Comparison of ENCODE assay signal across 9 mouse cellular contexts in genomic region chr10:79712499-79713126, GRCm38 (mm10). TPM values are rescaled to one million over a fixed set of nuclear protein-coding genes. Genes with fewer than 3 reads are reported as not detected.
DNase-seq lines count a peak whose midpoint lies in the region; ATAC-seq and TF ChIP-seq lines count a peak whose summit lies in the region.
"Had no signal": no experiment of that assay in that cellular context is flagged by ENCODE, and none has a peak within 500 bp of the region (broad histone marks: within the 10 kb centered on the region; RNA-seq: fewer than 3 reads in every experiment).

No protein-coding gene starts in this region.

- intact Hi-C loops in heart, postnatal 14 days (cut with DNase I) = no loop called here

- H3K27me3 ChIP-seq in G1E (ENCODE audit: insufficient read depth, low read length) = peaks cover 26% of the 10 kb centered on the region

- peak; percentile 69 for TF ChIP-seq CTCF in G1E (IDR thresholded peaks at IDR 0.05; ENCODE audit: low read depth, low read length)

- H3K36me3 ChIP-seq in G1E (replicated peaks) = peaks cover 57% of the 10 kb centered on the region

- peaks cover 71% of the 10 kb centered on the region for H3K4me1 ChIP-seq in G1E (ENCODE audit: insufficient read depth, low read depth, low read length)

- no peak overlapping the region for H3K4me3 ChIP-seq in G1E (ENCODE audit: low read depth, low read length)
- H3K4me3 ChIP-seq: midbrain, embryonic 12.5 days had no signal

- ATAC-seq in G1E (ENCODE audit: extremely low read depth, insufficient number of reproducible peaks, low FRiP score, poor library complexity, severe bottlenecking) = peak; percentile 58
- peak; percentile 85 for ATAC-seq in erythroblast, adult 5-6 weeks (replicated peaks; ENCODE audit: low FRiP score, poor library complexity, severe bottlenecking)
- no peak for ATAC-seq in monocyte, adult 5-6 weeks (replicated peaks; ENCODE audit: insufficient number of reproducible peaks, low FRiP score, low TSS enrichment, poor library complexity, severe bottlenecking)

- no peaks in the 10 kb centered on the region for H3K9me3 ChIP-seq in G1E (replicated peaks)
- H3K9me3 ChIP-seq: midbrain, embryonic 12.5 days had no signal

- DNase-seq in G1E (ENCODE audit: low spot score) = peak; percentile 93
- DNase-seq in adrenal gland, postnatal 4 days (ENCODE audit: low spot score in 2 of 2) = peak; percentile 73 to 80
- DNase-seq in heart, postnatal 14 days = peak; percentile 78 to 91
- peak; percentile 72 for DNase-seq in layer of hippocampus, adult 9-10 months (ENCODE audit: low spot score)
- peak; percentile 88 for DNase-seq in lung, postnatal 10 days
- peak; percentile 90 for DNase-seq in right cerebral cortex, postnatal 4 days

RNA-seq across cellular contexts. Expression of gene Hcn2, which starts 3.8 kb away (rescaled TPM):
- total RNA-seq in G1E (2014; fragmentation: Nextera tagmentation) = 0.29 TPM in 1 of 2 replicates, not detected in the other
- 0.11 and 0.17 TPM in 2 replicates for total RNA-seq in G1E (2017)
- 0.27 and 0.47 TPM in 2 replicates for polyA plus RNA-seq in G1E (2012)
- 1 to 10 TPM; 8.9 to 9.3 TPM for total RNA-seq in adrenal gland, postnatal 4 days (2021)
- total RNA-seq in erythroblast, adult 5-6 weeks (2015; ENCODE audit: low replicate concordance) = not detected in 2 replicates
- total RNA-seq in erythroblast, adult 5-6 weeks (2017; ENCODE audit: low replicate concordance) = not detected in 2 replicates
- total RNA-seq in heart, postnatal 14 days (2021) = 10 to 100 TPM; 35.7 to 38.7 TPM
- not detected in 3 replicates for total RNA-seq in monocyte, adult 5-6 weeks (2017)

RNA-seq across cellular contexts. Expression of gene Bsg, which starts 8.3 kb away (rescaled TPM):
- total RNA-seq in G1E (2014; fragmentation: Nextera tagmentation) = 742 and 832 TPM in 2 replicates
- 308 and 330 TPM in 2 replicates for total RNA-seq in G1E (2017)
- polyA plus RNA-seq in G1E (2012) = 872 and 1,137 TPM in 2 replicates
- 100 to 1,000 TPM; 504 to 513 TPM for total RNA-seq in adrenal gland, postnatal 4 days (2021)
- 913 and 945 TPM in 2 replicates for total RNA-seq in erythroblast, adult 5-6 weeks (2015; ENCODE audit: low replicate concordance)
- 805 and 888 TPM in 2 replicates for total RNA-seq in erythroblast, adult 5-6 weeks (2017; ENCODE audit: low replicate concordance)
- 1,000 to 10,000 TPM; 1,285 to 1,330 TPM for total RNA-seq in heart, postnatal 14 days (2021)
- 158 to 185 TPM (median 179 TPM) in 3 replicates for total RNA-seq in monocyte, adult 5-6 weeks (2017)

RNA-seq across cellular contexts. Expression of gene Gzmm, which starts 23.8 kb away (rescaled TPM):
- total RNA-seq in G1E (2014; fragmentation: Nextera tagmentation) = not detected in 2 replicates
- total RNA-seq in G1E (2017) = 0.33 and 0.46 TPM in 2 replicates
- polyA plus RNA-seq in G1E (2012) = 0.19 and 0.28 TPM in 2 replicates
- total RNA-seq in adrenal gland, postnatal 4 days (2021) = 1 to 10 TPM; 1.8 to 2.4 TPM
- not detected in 2 replicates for total RNA-seq in erythroblast, adult 5-6 weeks (2015; ENCODE audit: low replicate concordance)
- total RNA-seq in erythroblast, adult 5-6 weeks (2017; ENCODE audit: low replicate concordance) = 1.7 TPM in 1 of 2 replicates, not detected in the other
- total RNA-seq in heart, postnatal 14 days (2021) = 1 to 10 TPM; 4.5 to 5.4 TPM
- total RNA-seq in monocyte, adult 5-6 weeks (2017) = 0.29 to 17.0 TPM (median 3.0 TPM) in 3 replicates

RNA-seq across cellular contexts. Expression of gene Cdc34, which starts 30.6 kb away (rescaled TPM):
- total RNA-seq in G1E (2014; fragmentation: Nextera tagmentation) = 81.7 and 86.7 TPM in 2 replicates
- total RNA-seq in G1E (2017) = 132 and 136 TPM in 2 replicates
- 492 and 603 TPM in 2 replicates for polyA plus RNA-seq in G1E (2012)
- 10 to 100 TPM; 72.6 to 78.1 TPM for total RNA-seq in adrenal gland, postnatal 4 days (2021)
- 20.5 and 25.9 TPM in 2 replicates for total RNA-seq in erythroblast, adult 5-6 weeks (2015; ENCODE audit: low replicate concordance)
- total RNA-seq in erythroblast, adult 5-6 weeks (2017; ENCODE audit: low replicate concordance) = 36.7 and 46.1 TPM in 2 replicates
- total RNA-seq in heart, postnatal 14 days (2021) = 100 to 1,000 TPM; 158 to 159 TPM
- total RNA-seq in monocyte, adult 5-6 weeks (2017) = 76.0 to 109 TPM (median 89.7 TPM) in 3 replicates

RNA-seq across cellular contexts. Expression of gene Polrmt, which starts 33.8 kb away (rescaled TPM):
- total RNA-seq in G1E (2014; fragmentation: Nextera tagmentation) (44.5 and 50.5 TPM in 2 replicates), G1E (2017) (16.7 and 17.1 TPM in 2 replicates)
- 45.3 and 45.5 TPM in 2 replicates for polyA plus RNA-seq in G1E (2012)
- total RNA-seq in adrenal gland, postnatal 4 days (2021) = 10 to 100 TPM; 61.2 to 68.6 TPM
- 3.6 and 4.8 TPM in 2 replicates for total RNA-seq in erythroblast, adult 5-6 weeks (2015; ENCODE audit: low replicate concordance)
- total RNA-seq in erythroblast, adult 5-6 weeks (2017; ENCODE audit: low replicate concordance) = 1.1 and 5.0 TPM in 2 replicates
- 10 to 100 TPM; 45.3 to 46.8 TPM for total RNA-seq in heart, postnatal 14 days (2021)
- 8.3 to 15.9 TPM (median 10.4 TPM) in 3 replicates for total RNA-seq in monocyte, adult 5-6 weeks (2017)
